Mouse (Mus musculus) spleen, postnatal 0 days (tissue): ENCODE results near the gene Tspan31. TPM values are rescaled to one million over a fixed set of nuclear protein-coding genes. Genes with fewer than 3 reads are reported as not detected.

Experiments used
- polyA plus RNA-seq: library from polyadenylated mRNA; unstranded; fragments of >200 nt; fragmentation: Nextera tagmentation; extraction: Ambion mirVana; gene quantifications from 2 replicates; pipeline ENCODE4 v1.2.1, GENCODE M21; 2015

Tspan31 gene
- polyA plus RNA-seq: 37.4 and 47.0 TPM in 2 replicates

GRCm38 (mm10) chr10:127070190-127071121 lies at the start of gene Tspan31:
Gene Tspan31 (minus strand): TSS chr10:127070264.

GRCm38 (mm10) chr10:127075080-127075479 lies 5.0 kb upstream of the Tspan31 start, which contains the start of gene Agap2:
Gene Agap2 (plus strand): TSS chr10:127075284.

GRCm38 (mm10) chr10:127063239-127063872 lies 6.7 kb downstream of the Tspan31 start, which contains the start of gene Cdk4:
Gene Cdk4 (plus strand): TSS chr10:127063534.

GRCm38 (mm10) chr10:127059968-127060916 lies 9.8 kb downstream of the Tspan31 start, which contains the start of gene March9:
Gene March9 (minus strand): TSS chr10:127060184.

GRCm38 (mm10) chr10:127047954-127048353 lies 22.1 kb downstream of the Tspan31 start, which contains the start of gene Cyp27b1:
Gene Cyp27b1 (plus strand): TSS chr10:127048250.

GRCm38 (mm10) chr10:127041274-127041766 lies 28.7 kb downstream of the Tspan31 start, which contains the start of the genes Mettl1 and Eef1akmt3:
Gene Mettl1 (plus strand): TSS chr10:127041414.
Gene Eef1akmt3 (minus strand): TSS chr10:127041513.

GRCm38 (mm10) chr10:127030336-127031296 lies 39.4 kb downstream of the Tspan31 start, which contains the start of gene Tsfm:
Gene Tsfm (minus strand): TSS chr10:127030840.

Other genes starting within 250 kb of the Tspan31 start
- gene Atp23, start 168.9 kb downstream of the Tspan31 start, polyA plus RNA-seq: 9.9 and 10.0 TPM in 2 replicates
- 29.4 and 36.8 TPM in 2 replicates for gene Ctdsp2, start 91.5 kb downstream of the Tspan31 start, polyA plus RNA-seq
- 0.08 and 0.22 TPM in 2 replicates for gene Avil, start 69.6 kb downstream of the Tspan31 start, polyA plus RNA-seq
- 53.2 and 54.6 TPM in 2 replicates for gene Tsfm, start 39.4 kb downstream of the Tspan31 start, polyA plus RNA-seq
- 30.3 and 30.7 TPM in 2 replicates for gene Mettl1, start 28.9 kb downstream of the Tspan31 start, polyA plus RNA-seq
- 0.10 and 0.16 TPM in 2 replicates for gene Eef1akmt3, start 28.8 kb downstream of the Tspan31 start, polyA plus RNA-seq
- gene Cyp27b1, start 22.0 kb downstream of the Tspan31 start, polyA plus RNA-seq: not detected in 2 replicates
- 0.08 and 0.11 TPM in 2 replicates for gene March9, start 10.1 kb downstream of the Tspan31 start, polyA plus RNA-seq
- gene Cdk4, start 6.7 kb downstream of the Tspan31 start, polyA plus RNA-seq: 558 and 561 TPM in 2 replicates
- gene Agap2, start 5.0 kb upstream of the Tspan31 start, polyA plus RNA-seq: 2.5 and 3.6 TPM in 2 replicates
- gene Os9, start 50.9 kb upstream of the Tspan31 start, polyA plus RNA-seq: 47.0 and 54.4 TPM in 2 replicates
- 22.9 and 24.8 TPM in 2 replicates for gene B4galnt1, start 95.0 kb upstream of the Tspan31 start, polyA plus RNA-seq
- gene Slc26a10, start 110.4 kb upstream of the Tspan31 start, polyA plus RNA-seq: 1.5 and 1.6 TPM in 2 replicates
- gene Arhgef25, start 119.8 kb upstream of the Tspan31 start, polyA plus RNA-seq: 13.1 and 17.5 TPM in 2 replicates
- gene Dtx3, start 125.5 kb upstream of the Tspan31 start, polyA plus RNA-seq: 36.1 and 42.7 TPM in 2 replicates
- 41.4 and 44.1 TPM in 2 replicates for gene Pip4k2c, start 141.3 kb upstream of the Tspan31 start, polyA plus RNA-seq
- 0.06 and 0.15 TPM in 2 replicates for gene Kif5a, start 193.1 kb upstream of the Tspan31 start, polyA plus RNA-seq
- 94.5 and 104 TPM in 2 replicates for gene Dctn2, start 196.1 kb upstream of the Tspan31 start, polyA plus RNA-seq
- gene Mbd6, start 218.8 kb upstream of the Tspan31 start, polyA plus RNA-seq: 11.7 and 14.1 TPM in 2 replicates
- 79.4 and 88.0 TPM in 2 replicates for gene Mars, start 241.5 kb upstream of the Tspan31 start, polyA plus RNA-seq